Mouse (Mus musculus): ENCODE data around the gene Cln5.

Cln5 gene

DNA sequence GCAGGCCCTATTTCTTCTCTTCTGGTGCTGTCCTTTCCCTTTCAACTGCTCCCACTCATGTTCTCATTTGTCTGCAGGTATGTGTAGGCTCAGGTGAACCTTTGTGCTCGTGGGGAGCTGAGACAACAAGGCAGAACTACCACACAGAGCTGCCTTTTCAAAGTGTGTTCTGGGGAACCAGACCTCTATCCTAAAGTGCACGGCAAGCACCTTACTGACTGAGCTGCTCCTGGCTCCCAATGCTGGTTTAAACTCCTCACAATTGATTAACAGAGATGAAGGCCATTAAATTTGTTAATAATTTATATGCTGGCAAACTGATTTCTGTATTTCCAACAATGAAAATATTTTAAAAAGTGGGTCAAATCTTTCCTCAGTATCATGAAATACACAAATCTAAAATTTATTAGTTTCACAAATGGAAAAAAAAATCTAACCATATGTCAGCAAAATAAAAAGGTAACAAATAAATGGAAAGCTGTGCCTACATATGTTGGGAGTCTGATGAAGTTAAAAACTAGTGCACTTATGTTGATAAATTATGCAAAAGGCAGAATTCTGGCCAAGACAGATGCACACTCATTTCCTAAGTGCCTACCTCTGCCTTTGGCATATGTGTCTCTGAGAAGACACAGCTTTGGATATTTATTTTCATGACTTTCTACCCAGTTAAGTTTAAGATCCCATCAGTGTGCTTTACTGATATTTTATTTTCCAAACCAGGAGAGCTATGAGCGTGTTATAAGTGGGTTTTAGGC is 42.8 kb downstream of the Cln5 start:
- no peak for DNase-seq (ENCODE audit: low read depth)

- peak; percentile 72 for DNase-seq (ENCODE audit: low read depth)
Observed at GRCm38 (mm10) chr14:103114994-103115670, 45.1 kb downstream of the Cln5 start.

DNA sequence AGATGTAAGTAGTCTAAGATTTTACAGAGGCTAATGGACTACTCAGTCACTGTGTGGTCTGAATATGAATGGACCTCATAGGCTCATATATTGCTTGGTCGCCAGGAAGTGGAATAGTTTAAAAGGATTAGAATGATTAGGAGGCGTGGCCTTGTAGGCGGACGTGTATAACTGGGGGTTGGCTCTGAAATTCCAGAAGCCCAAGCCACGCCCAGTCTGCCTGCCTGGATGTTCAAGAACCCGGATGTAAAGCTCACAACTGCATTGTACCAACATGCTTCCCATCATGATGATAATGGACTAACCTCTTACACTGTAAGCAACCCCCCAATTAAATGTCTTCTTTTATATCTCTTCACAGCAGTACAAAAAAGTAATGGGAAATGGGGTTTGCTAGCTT is 55.7 kb downstream of the Cln5 start:
- DNase-seq (ENCODE audit: low read depth), result no peak
